Mouse (Mus musculus) thymus, adult 2 months (tissue): ENCODE measurements at regions not wholly inside any gene's neighbourhood (a gene's known extent, or its start where the extent isn't known, plus 50 kb on each side); places are given as distances from the start of the nearest gene placed in this dataset.

ENCODE experiments used
- CTCF ChIP-seq: fragments of 200-500 bp; IDR thresholded peaks from 2 replicates; pipeline ENCODE4 v1.5.1; 2012; ENCODE audit warnings: mild to moderate bottlenecking, control low read depth, low read length, moderate library complexity, borderline replicate concordance; ENCODE audit not compliant: control insufficient read depth, poor library complexity, insufficient read depth; ENCODE audit errors: extremely low read depth
- POLR2A ChIP-seq: fragments of 200-500 bp; IDR thresholded peaks from 2 replicates; pipeline ENCODE4 v1.6.1; 2012; ENCODE audit warnings: mild to moderate bottlenecking, low read length, control low read depth, moderate library complexity; ENCODE audit not compliant: control insufficient read depth, poor library complexity, insufficient read depth; ENCODE audit errors: extremely low read depth

DNA sequence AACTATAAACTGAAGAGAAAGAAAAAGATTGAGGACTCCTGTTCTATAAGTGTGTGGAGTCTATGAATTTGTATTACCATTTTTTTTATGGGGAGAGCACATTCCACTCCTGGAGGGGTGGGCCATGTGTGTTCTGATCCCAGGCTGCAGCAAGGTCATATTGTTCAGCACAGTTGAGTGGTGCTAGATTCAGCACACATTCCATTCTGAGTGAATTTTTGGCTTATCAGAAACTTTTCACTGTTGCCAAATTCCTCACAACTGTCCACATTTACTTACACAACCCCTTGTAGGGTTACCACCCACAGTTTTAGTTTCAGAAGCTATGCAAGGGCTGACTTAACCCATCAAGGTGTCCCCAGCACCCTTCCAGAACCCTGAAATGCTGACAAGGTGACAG, 262.7 kb downstream of the Zfp326 start:
- TF ChIP-seq CTCF: no peak
- TF ChIP-seq POLR2A: no peak
